Mouse (Mus musculus) G1E (cell line): Measurements from ENCODE around the gene Zfp644. TPM values are rescaled to one million over a fixed set of nuclear protein-coding genes. Genes with fewer than 3 reads are reported as not detected.

Experiments used
- ATAC-seq: 2 replicates; pipeline ENCODE4 v1.8.0; 2016; ENCODE audit warnings: mild to moderate bottlenecking; ENCODE audit not compliant: insufficient number of reproducible peaks, poor library complexity, low FRiP score, severe bottlenecking; ENCODE audit errors: extremely low read depth
- DNase-seq: peaks from one replicate; pipeline ENCODE4 v3.0.0; 2012; ENCODE audit warnings: low spot score
- H3K27me3 ChIP-seq: 2 replicates; pipeline ENCODE4 v1.6.1; 2012; ENCODE audit warnings: mild to moderate bottlenecking, low read length, inconsistent platforms; ENCODE audit not compliant: insufficient read depth
- H3K36me3 ChIP-seq: replicated peaks from 2 replicates; pipeline ENCODE3; 2012; ENCODE audit warnings: mild to moderate bottlenecking, inconsistent platforms
- H3K4me1 ChIP-seq: 2 replicates; pipeline ENCODE4 v1.6.1; 2012; ENCODE audit warnings: low read depth, low read length, inconsistent platforms, mixed read lengths; ENCODE audit not compliant: insufficient read depth
- H3K4me3 ChIP-seq: 2 replicates; pipeline ENCODE4 v1.5.1; 2012; ENCODE audit warnings: low read depth, mild to moderate bottlenecking, inconsistent platforms, low read length, moderate library complexity, mixed read lengths
- H3K9me3 ChIP-seq: replicated peaks from 2 replicates; pipeline ENCODE4 v1.6.1; 2012; ENCODE audit warnings: inconsistent platforms
- CTCF ChIP-seq: IDR thresholded peaks from 2 replicates; pipeline ENCODE4 v1.5.1; 2012; ENCODE audit warnings: low read depth, low read length, inconsistent platforms, mixed read lengths
- GATA1 ChIP-seq: IDR thresholded peaks from 2 replicates; pipeline ENCODE4 v1.6.1; 2012; ENCODE audit warnings: borderline replicate concordance, low read length, inconsistent platforms, mixed read lengths
- GATA2 ChIP-seq: IDR thresholded peaks from 2 replicates; pipeline ENCODE4 v1.6.1; 2012; ENCODE audit warnings: low read depth, low read length, inconsistent platforms, borderline replicate concordance
- POLR2AphosphoS5 ChIP-seq: IDR thresholded peaks from 2 replicates; pipeline ENCODE4 v1.6.1; 2012; ENCODE audit warnings: low read depth, low read length, inconsistent platforms; ENCODE audit not compliant: insufficient replicate concordance
- TAL1 ChIP-seq: conservative IDR thresholded peaks from 2 replicates; pipeline ENCODE4 v1.6.1; 2012; ENCODE audit warnings: low read depth, low read length, inconsistent platforms, mixed read lengths
- polyA plus RNA-seq: library from polyadenylated mRNA; stranded (reverse); fragments of >175 nt; gene quantifications from 2 replicates; pipeline ENCODE4 v1.2.3, GENCODE M21; 2012
- total RNA-seq, 2 experiments: library from RNA; stranded (forward) in 1 of 2; stranded (reverse) in 1 of 2; fragments of 200-1000 nt in 1 of 2; fragments of >200 nt in 1 of 2; fragmentation: Nextera tagmentation in 1 of 2; gene quantifications; 2 replicates each; pipeline ENCODE4 v1.2.3; 2014 to 2017

The Zfp644 gene
- total and polyA plus RNA-seq, 3 experiments = 13.9 to 97.8 (median 83.8) TPM

- DNase-seq = no peak
- Histone ChIP-seq H3K4me1 (peaks cover 7% of the 10 kb centered on the region; the same call in 1 of the 2 replicates), H3K4me3 (no peak overlapping the region), H3K36me3 (peaks cover 52% of the 10 kb centered on the region), H3K27me3 (no peaks in the 10 kb centered on the region), H3K9me3 (no peaks in the 10 kb centered on the region)
- no peak for ATAC-seq
- TF ChIP-seq TAL1 (no peak), POLR2AphosphoS5 (no peak), GATA1 (no peak), CTCF (no peak), GATA2 (no peak)
Observed at GRCm38 (mm10) chr5:106649441-106649840, 47.6 kb downstream of the Zfp644 start.

GRCm38 (mm10) chr5:106643434-106643833 lies 53.7 kb downstream of the Zfp644 start:
- Histone ChIP-seq H3K4me1 (peaks cover 4% of the 10 kb centered on the region; the same call in 1 of the 2 replicates), H3K36me3 (peaks cover 42% of the 10 kb centered on the region), H3K27me3 (no peaks in the 10 kb centered on the region), H3K4me3 (no peak overlapping the region), H3K9me3 (no peaks in the 10 kb centered on the region)
- DNase-seq = no peak
- ATAC-seq = no peak
- no peak for TF ChIP-seq TAL1
- TF ChIP-seq POLR2AphosphoS5 = no peak
- no peak for TF ChIP-seq CTCF
- TF ChIP-seq GATA2 = no peak
- TF ChIP-seq GATA1 = no peak

DNA sequence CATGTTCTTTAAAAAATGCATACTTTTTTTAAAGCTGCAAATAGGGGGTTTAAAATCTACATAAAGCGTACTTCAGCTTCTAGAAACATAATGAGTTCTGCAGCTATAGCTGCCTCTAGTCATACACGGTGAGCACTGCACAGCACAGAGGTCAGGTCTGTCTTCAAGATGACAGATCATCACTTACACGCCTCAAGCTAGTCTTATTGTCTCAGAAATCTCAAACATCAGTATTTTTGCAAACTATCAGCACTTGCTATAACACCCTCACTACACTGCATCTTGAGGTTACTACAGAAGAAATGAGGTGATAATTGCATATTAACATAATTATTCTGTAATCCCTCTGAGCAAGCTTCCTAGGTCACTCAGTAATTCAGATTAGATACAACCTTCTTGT lies 55.2 kb downstream of the Zfp644 start:
- TF ChIP-seq TAL1 = no peak
- no peak for TF ChIP-seq GATA1
- TF ChIP-seq GATA2 = no peak
- no peak for TF ChIP-seq CTCF
- no peak for TF ChIP-seq POLR2AphosphoS5
- Histone ChIP-seq H3K27me3 (no peaks in the 10 kb centered on the region), H3K4me1 (peaks cover 4% of the 10 kb centered on the region; the same call in 1 of the 2 replicates), H3K36me3 (peaks cover 46% of the 10 kb centered on the region), H3K9me3 (no peaks in the 10 kb centered on the region), H3K4me3 (no peak overlapping the region)
- ATAC-seq (no peak), DNase-seq (no peak)

DNA sequence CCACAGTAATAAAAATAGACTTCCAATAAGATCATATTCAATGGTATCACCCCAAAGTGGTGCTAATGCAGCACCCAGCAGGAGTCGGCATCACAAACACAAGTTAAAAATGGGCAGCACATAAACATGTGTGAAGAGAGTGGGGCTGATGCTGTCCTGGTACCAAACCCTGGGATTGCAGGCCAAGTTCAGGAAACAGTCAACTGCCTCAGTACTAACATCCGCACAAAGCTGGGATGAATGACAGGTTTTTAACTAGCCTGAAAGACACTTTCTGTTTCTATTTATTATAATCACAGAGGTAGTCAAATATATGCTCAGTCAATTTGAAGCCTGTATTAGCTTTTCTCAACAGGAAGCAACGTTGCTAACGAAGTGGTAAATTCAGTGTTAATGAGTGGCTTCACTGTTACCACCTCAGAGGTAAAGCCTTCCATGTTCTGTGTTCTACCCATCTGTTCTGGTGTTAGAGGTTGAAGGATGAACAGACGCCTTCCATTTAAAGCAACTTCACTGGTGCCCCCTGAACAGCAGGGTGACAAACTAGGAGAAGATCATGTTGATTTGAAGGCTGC lies 56.8 kb downstream of the Zfp644 start:
- H3K4me1 ChIP-seq = peaks cover 4% of the 10 kb centered on the region; the same call in 1 of the 2 replicates
- no peaks in the 10 kb centered on the region for H3K27me3 ChIP-seq
- no peaks in the 10 kb centered on the region for H3K9me3 ChIP-seq
- peaks cover 54% of the 10 kb centered on the region for H3K36me3 ChIP-seq
- TF ChIP-seq GATA2 (no peak), CTCF (no peak), POLR2AphosphoS5 (no peak), GATA1 (no peak), TAL1 (no peak)
- H3K4me3 ChIP-seq = no peak overlapping the region
- no peak for DNase-seq
- ATAC-seq = no peak

GRCm38 (mm10) chr5:106639627-106640026 lies 57.5 kb downstream of the Zfp644 start:
- Histone ChIP-seq H3K4me1 (peaks cover 4% of the 10 kb centered on the region; the same call in 1 of the 2 replicates), H3K36me3 (peaks cover 59% of the 10 kb centered on the region), H3K4me3 (no peak overlapping the region), H3K27me3 (no peaks in the 10 kb centered on the region), H3K9me3 (no peaks in the 10 kb centered on the region)
- DNase-seq (no peak), ATAC-seq (no peak)
- TF ChIP-seq TAL1 = no peak
- TF ChIP-seq POLR2AphosphoS5 = no peak
- no peak for TF ChIP-seq GATA2
- no peak for TF ChIP-seq GATA1
- no peak for TF ChIP-seq CTCF

DNA sequence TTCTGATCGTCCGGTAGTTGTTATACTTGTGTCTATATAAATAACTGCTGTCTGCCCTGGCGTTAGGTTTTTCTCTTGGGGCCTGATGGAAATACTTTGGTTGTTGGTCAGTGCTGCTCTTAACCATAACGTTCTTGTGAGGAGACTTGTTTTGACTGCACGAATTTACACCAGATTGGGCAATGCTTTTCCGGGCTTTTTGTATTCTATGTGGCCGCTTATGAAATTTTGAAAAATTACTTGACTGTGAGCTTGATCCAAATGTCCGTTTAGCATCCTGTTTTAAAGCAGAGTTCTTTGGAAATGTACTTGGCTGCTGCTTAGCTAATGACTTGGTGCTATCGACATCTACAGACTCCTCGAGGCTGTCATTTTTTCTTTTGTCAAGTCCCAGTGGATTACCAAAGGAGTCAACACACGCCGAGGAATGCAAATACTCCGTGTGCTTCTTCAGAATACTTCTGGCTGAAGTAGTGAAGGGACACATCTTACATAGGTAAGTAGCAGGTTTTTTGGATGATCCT lies 60.6 kb downstream of the Zfp644 start:
- ATAC-seq = no peak
- Histone ChIP-seq H3K4me1 (no peaks in the 10 kb centered on the region), H3K4me3 (no peak overlapping the region), H3K9me3 (no peaks in the 10 kb centered on the region), H3K36me3 (peaks cover 69% of the 10 kb centered on the region), H3K27me3 (no peaks in the 10 kb centered on the region)
- no peak for DNase-seq
- no peak for TF ChIP-seq TAL1
- no peak for TF ChIP-seq CTCF
- TF ChIP-seq POLR2AphosphoS5 = no peak
